Mouse (Mus musculus) right cerebral cortex, adult 2 months (tissue): ENCODE results near the gene Abhd18.
A peak's percentile ranks its signal among the peaks of the same experiment; 100 is the strongest.
"Not testable (repeated sequence)": the region's sequence is repeated elsewhere in the genome, so short reads cannot be mapped to it uniquely, and the experiment has no call there.

Experiments used
- DNase-seq, 2 experiments: peaks; one replicate each; pipeline ENCODE4 v3.0.0; 2021 to 2022; ENCODE audit warnings: low spot score in 2 of 2

Gene Abhd18

DNA sequence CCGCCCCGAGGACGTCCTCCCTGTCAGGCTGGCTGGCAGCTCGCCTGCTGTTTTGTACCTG lies at the start of gene Abhd18:
Gene Abhd18 (plus strand): TSS at position 14 of the 61 bp plus-strand sequence.
- not testable (repeated sequence) for DNase-seq

DNA sequence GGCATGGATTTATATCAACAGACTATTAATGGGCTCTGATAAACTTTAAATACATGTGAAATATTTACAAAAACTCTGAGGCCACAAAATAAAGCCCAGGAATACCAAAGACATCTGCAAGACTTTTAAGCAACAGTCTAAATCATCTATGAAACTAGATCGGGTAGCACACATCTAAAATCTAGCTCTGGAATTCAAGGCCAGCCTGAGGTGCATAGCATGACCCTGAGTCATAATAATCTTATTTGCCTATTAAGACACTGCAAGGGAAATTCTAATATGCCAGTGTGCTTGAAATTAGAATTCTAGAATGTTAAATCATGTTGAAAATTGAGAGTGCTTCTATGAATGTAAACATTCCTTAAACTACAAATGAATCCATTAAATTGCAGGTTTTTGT lies 48.7 kb upstream of the Abhd18 start:
- no peak for DNase-seq

DNA sequence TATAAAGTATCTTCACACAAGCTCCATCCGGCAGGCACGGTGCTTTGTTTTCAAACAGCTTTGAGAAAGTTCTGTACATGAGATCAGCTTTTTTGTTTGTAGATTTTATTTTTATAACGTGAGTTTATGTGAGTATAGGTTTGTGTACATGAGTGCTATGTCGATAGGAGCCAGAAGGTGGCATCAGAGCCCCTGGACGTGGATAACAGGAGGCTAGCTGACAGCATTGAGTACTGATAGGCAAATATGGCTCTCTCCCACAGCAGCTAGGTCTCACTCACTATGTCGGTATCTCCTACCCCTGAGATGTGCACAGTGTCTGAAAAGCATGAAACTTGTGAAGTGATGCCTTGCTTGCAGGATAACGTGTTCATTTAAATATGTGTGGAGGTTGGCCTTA lies 48.3 kb upstream of the Abhd18 start:
- peak; percentile 41 to 43 for DNase-seq

DNA sequence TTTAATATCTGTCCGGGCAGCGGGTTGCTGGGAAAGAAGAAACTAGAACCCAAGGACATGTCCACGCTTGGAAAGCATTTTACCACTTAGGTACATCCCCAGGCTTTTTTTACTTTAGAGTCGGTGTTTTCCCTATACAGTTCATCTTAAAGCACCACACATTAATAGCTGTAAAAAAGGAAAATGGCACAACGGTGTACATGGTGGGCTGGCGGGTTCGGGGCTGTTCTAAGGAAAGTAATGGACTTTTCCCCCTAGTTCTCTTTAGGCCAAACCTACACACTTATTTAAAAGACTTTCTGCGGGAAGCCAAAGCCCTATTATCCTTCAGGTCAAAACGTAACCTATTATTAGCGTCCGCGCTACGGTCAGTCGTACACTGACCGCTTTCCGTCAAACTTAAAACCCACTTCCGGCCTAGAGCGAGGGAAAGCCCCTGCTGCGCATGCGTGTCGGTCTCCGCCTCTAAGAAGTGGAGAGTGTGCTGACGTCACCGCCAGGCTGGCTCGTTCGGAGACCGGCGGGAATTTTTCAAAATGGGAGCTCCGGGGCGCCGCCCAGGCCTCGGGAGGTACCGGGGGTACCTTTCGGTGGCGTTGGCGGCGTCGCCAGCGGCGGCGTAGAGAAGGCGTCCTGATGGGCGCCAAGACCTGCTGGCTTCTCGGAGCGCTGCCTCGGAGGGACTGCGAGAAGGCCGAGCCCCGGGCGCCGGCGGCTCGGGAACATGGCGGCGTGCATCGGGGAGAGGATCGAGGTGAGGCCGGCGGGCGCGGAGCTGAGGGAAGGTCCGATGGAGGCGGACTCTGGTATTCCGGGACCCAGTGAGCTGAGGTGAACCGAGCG lies 47.0 kb upstream of the Abhd18 start, which contains the start of gene Plk4:
Gene Plk4 (plus strand): TSS at position 490 of the 843 bp plus-strand sequence.
- DNase-seq, result peak; percentile 97

DNA sequence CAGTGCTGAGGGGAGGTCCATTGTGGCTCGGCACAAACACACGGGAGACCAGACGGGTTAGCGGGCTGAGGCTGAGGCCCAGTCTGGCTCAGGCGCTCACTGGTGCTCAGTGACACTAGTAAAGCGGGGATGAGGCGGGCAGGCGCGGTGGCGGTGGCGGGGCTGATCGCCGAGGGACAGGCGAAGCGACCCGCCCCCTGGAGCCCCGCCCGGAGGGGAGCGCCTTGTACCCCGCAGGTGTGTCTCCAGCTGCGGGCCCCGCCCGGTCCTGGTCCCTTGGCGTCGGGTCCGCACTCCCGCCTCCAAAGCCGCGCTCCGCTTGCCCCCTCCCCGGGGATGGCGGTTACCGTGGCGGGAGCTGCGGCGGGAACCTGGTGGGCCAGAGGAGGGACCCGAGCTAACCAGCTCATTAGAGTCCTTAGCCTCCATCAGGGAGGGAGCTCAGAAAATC lies 46.4 kb upstream of the Abhd18 start:
- DNase-seq, result peak; percentile 39 to 44

DNA sequence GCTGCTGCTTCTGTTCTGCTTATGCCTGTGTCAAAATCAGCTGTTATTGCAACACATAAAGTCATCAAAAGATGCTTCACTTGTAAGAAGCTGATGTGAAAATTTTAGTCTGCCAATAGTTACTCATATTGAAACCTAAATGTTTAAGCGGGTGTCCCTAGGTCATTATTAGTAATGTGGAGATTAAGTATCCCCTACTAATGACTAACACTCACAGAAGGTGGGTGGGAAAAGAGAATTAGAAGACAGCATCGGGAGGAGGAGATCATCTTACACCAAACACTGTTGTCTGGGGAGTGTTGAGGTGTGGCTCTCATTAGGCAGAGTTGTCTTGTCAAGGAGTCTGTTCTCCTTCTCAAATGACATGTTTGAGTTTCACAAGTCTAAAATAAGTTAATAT lies 39.9 kb upstream of the Abhd18 start:
- no peak for DNase-seq

DNA sequence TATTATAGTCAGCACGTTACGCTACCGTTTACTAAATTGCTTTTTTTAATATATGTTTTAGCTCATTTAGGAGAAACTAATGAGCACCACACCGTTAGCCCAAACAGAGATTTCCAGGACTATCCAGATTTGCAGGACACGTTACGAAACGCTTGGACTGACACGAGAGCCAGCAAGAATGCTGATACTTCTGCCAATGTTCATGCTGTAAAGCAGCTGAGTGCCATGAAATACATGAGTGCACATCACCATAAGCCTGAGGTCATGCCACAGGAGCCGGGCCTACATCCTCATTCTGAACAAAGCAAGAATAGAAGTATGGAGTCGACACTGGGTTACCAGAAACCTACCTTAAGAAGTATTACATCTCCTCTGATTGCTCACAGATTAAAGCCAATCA lies 38.1 kb upstream of the Abhd18 start:
- no peak for DNase-seq

DNA sequence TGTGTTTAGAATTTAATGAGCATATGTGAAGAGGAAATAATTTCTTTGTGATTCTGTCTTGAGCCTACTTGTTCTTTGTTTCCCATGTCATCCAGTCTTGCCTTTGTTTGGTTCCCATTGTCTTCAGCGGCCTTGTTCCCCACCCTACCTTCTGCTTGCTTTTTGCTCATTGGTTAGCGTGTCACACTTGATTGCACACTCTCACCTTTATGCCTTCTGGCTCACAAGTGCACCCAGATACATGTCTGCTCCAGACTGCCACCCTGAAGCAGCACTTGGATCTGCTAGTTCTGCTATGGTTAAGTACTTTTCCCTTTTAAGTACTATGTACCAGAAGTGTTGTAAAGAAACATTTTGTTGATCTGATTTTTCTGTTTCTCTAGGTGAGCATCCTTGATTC lies 36.9 kb upstream of the Abhd18 start:
- no peak for DNase-seq

DNA sequence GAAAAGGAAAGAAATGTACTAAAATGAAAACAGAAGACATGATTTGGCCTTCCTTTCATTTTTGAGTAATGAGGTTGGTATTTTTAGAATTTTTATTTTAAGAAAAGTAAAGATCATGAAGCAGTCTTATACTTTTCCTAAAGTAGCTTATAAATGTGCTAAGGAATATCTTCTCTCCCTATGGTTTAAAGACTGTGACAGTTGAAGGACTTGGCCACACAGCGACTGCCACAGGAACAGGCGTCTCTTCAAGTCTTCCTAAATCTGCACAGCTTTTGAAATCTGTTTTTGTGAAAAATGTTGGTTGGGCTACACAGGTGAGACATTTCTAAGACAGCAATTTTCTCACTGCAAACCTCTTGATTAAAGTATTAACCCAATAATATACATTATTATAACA lies 33.5 kb upstream of the Abhd18 start:
- DNase-seq, result no peak

DNA sequence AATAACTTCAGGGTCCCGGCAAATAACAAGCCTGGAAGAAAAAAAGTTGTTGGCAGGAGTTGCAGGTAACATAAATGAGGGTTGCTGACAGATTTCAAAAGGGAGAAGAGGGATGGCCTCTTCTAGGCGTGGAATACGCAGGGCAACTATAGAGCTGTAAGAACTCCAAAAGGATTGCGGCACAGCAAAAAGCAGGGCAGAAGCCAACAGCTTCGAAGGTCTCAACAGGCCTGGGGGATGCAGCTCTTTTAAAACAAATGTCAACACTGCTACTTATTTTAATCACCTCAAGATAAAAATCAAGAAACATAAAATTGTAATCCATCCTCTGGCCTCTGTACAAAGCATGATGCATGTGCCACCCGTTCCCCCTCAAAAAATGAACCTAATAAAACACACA lies 1.2 kb upstream of the Abhd18 start:
- DNase-seq, result peak in 1 of 2 experiments; percentile 16

DNA sequence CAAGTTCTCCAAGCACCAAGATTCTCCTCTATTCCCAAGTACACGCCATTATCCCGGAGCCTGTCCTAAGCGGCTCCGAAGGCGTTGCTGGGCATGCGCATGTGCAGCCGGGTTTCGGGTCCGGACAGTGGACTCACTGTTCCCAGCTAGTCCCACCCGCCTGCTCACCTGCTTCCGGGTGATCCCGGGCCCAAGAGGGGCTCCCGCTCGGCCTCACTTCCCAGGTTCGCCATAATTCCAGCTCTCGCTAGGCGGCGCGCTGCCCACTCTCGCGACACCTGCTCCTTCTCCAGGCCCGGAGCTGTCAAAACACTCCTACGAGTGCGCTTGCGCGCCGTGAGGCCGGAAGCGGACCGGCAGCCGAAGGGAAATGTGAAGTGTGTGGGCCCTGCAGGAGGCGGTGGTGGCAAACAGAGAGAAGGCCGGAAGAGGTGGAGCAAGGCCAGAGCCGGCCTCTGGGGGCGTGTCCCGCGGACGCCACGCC lies 255 bp upstream of the Abhd18 start, which contains the start of gene Mfsd8:
Gene Mfsd8 (minus strand): TSS at position 414 of the 484 bp plus-strand sequence.
- peak; percentile 93 to 94 for DNase-seq

DNA sequence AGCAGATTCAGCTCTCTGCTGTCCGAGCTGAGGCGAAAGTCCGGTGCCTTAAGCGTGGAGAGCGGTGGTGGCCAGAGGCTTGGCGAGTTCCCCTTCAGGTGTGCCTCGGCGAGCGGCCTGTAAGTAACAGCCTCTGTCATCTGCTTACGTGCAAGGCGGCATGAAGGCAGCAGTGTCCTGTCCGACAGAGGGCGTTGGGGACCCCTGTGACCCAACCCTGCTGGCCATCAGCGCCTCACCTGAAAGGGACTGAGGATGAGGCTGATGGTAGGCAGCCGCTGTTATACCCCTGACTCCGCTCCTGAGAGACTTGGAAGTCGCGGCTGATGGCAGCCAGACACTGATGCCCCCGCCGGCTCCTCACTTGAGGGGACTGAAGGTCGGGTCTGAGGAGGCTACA lies 248 bp downstream of the Abhd18 start:
- DNase-seq, result peak; percentile 38 to 64

DNA sequence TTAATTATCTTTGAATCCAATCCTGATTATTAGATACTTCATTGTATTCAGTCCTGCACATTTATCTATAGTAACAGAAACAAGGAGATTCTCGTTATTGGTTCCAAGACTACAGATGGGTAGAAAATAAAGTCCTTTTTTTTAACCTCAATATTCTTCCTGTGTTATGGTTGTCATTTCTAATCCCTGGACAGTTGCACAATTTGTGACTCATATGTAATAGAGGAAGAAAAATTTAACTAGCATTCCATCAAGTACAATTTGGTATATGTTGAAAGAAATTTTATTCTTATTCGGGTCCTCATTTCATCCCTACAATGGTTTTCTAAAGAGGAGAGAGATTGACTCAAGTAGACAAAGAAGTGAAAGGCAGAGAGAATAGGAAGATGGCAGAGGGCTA lies 1.2 kb downstream of the Abhd18 start:
- DNase-seq, result not testable (repeated sequence)

DNA sequence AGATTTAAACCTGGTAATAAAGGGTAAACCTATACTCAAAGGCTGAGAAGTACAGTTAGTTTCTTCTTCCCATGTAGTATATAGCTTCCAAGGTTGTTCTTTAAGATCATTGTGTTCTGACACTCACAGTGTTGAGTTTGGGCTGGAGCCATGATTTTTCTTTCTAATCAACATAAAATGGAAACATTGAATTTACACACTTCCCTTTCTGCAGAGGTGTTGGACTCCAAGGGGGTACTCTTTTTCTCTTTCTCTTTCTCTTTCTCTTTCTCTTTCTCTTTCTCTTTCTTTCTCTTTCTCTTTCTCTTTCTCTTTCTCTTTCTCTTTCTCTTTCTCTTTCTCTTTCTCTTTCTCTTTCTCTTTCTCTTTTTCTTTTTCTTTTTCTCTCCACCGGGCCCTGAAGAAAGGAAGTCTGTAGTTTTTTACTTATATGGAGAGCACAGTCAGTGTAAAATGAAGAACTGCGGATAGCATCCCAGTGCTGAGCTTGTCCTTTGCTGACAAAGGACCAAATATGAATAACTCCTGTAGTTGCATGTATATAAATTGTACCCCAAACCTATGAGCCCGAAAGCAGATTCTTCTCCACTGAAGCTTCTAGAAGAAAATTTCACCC lies 6.5 kb downstream of the Abhd18 start:
- not testable (repeated sequence) for DNase-seq

DNA sequence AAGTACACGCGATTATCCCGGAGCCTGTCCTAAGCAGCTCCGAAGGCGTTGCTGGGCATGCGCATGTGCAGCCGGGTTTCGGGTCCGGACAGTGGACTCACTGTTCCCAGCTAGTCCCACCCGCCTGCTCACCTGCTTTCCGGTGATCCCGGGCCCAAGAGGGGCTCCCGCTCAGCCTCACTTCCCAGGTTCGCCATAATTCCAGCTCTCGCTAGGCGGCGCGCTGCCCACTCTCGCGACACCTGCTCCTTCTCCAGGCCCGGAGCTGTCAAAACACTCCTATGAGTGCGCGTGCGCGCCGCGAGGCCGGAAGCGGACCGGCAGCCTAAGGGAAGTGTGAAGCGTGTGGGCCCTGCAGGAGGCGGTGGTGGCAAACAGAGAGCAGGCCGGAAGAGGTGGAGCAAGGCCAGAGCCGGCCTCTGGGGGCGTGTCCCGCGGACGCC lies 47.1 kb downstream of the Abhd18 start:
- peak; percentile 97 to 98 for DNase-seq

DNA sequence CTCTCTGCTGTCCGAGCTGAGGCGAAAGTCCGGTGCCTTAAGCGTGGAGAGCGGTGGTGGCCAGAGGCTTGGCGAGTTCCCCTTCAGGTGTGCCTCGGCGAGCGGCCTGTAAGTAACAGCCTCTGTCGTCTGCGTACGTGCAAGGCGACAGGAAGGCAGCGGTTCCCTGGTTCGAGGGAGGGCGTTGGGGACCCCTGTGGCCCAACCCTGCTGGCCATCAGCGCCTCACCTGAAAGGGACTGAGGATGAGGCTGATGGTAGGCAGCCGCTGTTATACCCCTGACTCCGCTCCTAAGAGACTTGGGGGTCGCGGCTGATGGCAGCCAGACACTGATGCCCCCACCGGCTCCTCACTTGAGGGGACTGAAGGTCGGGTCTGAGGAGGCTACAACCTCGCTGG lies 47.6 kb downstream of the Abhd18 start:
- DNase-seq, result peak; percentile 6 to 25

DNA sequence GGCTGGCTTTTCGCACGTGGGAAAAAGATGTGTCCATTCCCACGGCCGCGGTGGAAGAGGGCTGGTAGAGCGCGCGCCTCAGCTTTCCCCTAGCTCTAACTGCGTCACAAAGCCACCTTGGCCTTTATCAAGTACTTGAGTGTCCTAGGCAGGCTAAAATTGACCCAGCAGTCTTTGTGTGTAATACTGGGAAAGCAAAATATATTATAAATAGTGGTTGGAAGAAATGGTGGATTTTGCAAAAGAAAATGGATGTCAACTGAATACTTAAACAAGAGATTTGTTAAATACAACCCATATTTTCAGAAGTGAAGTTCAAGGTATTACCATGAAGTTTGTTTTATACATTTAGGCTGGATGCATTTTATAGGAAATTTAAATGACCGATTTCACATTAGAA lies 55.7 kb downstream of the Abhd18 start, which contains the start of gene 1700034I23Rik:
Gene 1700034I23Rik (minus strand): TSS at position 101 of the 400 bp plus-strand sequence.
- DNase-seq, result not testable (repeated sequence)

DNA sequence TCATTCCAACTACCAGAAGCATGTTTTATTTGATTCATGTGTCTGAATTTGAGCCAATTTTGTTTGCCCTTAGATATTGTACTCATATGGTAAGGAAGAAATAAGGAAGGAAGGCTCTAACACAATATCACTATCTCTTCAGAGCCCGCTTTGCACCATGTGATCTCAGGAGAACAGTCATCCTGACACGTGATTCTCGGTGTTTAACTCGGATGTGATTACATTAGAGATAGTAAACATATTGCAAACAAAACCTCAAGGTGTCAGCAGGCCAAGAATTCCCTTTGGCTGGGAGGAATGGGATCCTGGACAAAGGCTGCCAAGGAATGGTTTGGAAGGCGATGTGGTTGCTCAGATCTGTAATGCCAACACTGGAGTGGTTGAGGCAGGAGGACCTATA lies 91.4 kb downstream of the Abhd18 start:
- DNase-seq, result no peak

DNA sequence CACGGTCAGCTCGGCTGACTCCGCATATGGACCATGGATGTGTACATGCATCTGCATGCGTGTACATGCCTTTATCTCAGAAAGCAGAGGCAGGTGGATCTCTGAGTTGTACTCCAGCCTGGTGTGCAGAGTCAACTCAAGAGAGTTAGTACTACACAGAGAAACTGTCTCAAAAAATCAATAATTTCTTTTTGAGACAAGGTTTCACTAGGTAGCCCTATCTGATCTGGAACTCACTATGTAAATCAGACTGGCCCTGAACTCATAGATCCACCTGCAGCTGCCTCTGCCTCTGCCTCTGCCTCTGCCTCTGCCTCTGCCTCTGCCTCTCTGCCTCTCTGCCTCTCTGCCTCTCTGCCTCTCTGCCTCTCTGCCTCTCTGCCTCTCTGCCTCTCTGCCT lies 91.8 kb downstream of the Abhd18 start:
- DNase-seq, result no peak

DNA sequence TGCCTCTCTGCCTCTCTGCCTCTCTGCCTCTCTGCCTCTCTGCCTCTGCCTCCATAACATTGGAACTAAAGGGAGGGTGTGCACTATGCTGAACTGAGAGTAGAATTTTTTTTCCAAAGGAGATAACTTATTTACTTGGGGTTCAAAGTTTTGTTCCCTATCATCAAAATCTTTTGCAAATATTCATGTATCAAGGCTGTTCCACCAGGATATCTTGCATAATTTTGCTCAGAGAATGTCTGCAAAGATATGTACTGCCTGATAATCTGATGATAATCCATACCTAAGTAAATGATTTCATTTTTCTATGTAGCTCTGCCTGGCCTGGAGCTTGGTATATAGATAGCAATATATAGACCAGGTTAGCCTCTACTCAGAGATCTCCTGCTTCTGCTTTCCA lies 92.2 kb downstream of the Abhd18 start:
- no peak for DNase-seq

DNA sequence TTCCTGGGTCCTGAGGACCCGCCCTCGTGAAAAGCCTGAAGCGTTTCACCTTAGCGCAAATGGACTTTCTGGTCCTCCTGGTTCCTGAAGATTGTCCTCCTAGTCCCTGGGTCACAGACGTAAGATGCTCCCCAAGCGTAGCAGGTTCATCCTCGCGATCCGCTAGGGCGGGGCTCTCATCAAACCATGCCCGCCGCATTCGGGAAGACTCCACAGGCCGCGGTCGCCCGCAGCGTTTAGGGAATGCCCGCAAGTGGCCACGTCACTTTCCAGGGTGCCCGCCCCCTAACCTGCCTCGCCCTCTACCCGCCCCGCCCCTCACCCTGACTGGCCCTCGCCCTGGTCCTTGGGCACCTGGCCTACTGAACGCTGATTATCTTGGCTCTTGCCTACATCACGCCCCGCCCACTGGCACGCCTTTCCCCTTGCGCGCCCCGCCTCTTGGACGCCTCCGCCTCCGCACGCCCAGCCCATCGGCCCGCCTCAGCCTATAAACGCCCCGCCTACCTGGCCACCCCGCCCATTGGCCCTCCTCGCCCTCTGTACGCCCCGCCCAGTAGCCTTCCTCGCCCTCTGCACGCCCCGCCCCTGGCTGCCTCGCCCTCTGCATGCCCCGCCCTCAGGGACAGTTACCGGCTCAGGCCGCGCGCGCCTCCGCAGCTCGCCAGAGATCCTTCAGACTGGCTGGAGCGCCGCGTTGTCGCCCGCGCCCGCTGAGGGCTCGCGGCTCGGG lies 102.6 kb downstream of the Abhd18 start, which contains the start of gene Larp1b:
Gene Larp1b (plus strand): TSS at position 659 of the 733 bp plus-strand sequence.
- DNase-seq, result peak; percentile 99

DNA sequence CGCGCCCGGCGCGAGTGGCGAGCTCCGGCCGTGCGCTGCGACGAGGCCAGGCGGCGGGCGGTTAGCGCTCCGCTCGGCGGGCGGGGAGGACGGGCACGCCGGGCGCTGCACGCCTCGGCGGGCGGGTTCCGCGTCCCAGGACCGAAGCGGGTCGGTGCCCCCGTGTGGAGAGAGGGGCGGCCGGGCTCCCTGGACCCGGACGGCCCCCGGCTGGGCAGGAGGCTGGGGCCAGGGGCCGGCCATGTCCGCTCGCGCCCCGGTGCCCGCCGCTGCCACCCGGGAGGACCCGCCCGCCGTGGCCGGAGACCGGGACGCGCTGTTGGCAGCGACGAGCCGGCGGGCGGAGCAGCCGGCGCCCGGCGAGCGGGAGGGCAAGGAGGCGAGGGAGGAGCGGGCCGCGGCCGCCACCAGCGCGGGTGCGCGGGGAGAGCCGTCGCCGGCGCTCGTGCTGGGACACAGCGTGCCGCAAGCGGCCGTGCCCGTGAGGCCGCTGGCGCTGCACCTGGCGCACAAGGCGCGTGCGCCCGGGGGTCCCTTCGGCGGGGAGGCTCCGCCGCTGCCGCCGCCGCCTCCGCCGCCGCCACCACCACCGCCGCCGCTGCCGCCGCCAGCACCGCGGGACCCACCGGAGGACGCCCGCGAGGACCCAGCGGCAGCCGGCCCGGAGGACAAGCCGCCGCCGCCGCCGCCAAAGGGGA lies 103.3 kb downstream of the Abhd18 start:
- peak; percentile 14 to 15 for DNase-seq
